Mouse (Mus musculus) MEL-GATA-1-ER (cell line): Measurements from ENCODE around the gene Cbll1.

Experiments used
- DNase-seq: peaks from one replicate; pipeline ENCODE4 v3.0.0-alpha.2; 2012; ENCODE audit warnings: low read depth; ENCODE audit errors: extremely low read depth

Cbll1 gene

GRCm38 (mm10) chr12:31499314-31500131, at the start of gene Cbll1:
Gene Cbll1, minus strand, starts transcription at chr12:31499616.
- peak; percentile 86 for DNase-seq

GRCm38 (mm10) chr12:31546061-31546460, 46.6 kb upstream of the Cbll1 start:
- DNase-seq, result peak; percentile 8

GRCm38 (mm10) chr12:31545219-31545618, 45.8 kb upstream of the Cbll1 start:
- DNase-seq, result no peak

GRCm38 (mm10) chr12:31541541-31541940, 42.1 kb upstream of the Cbll1 start:
- no peak for DNase-seq

GRCm38 (mm10) chr12:31539783-31540182, 40.4 kb upstream of the Cbll1 start:
- DNase-seq, result no peak

- no peak for DNase-seq
These were observed 38.3 kb upstream of the Cbll1 start for GRCm38 (mm10) chr12:31537515-31538230.

- DNase-seq, result no peak
These were observed 34.8 kb upstream of the Cbll1 start for GRCm38 (mm10) chr12:31534060-31534843.

- no peak for DNase-seq
These were observed 33.9 kb upstream of the Cbll1 start for GRCm38 (mm10) chr12:31533218-31533908.

- DNase-seq, result no peak
These were observed 32.6 kb upstream of the Cbll1 start for GRCm38 (mm10) chr12:31532054-31532453.

GRCm38 (mm10) chr12:31527407-31527806, 28.0 kb upstream of the Cbll1 start:
- DNase-seq, result no peak

- DNase-seq, result no peak
These were observed 22.0 kb upstream of the Cbll1 start for GRCm38 (mm10) chr12:31521371-31521770.

GRCm38 (mm10) chr12:31520119-31520518, 20.7 kb upstream of the Cbll1 start:
- DNase-seq, result no peak

GRCm38 (mm10) chr12:31513724-31514503, 14.5 kb upstream of the Cbll1 start:
- DNase-seq, result no peak

- DNase-seq, result no peak
These were observed 13.4 kb upstream of the Cbll1 start for GRCm38 (mm10) chr12:31512634-31513411.

GRCm38 (mm10) chr12:31511218-31511617, 11.8 kb upstream of the Cbll1 start:
- no peak for DNase-seq

- no peak for DNase-seq
These were observed 9.1 kb upstream of the Cbll1 start for GRCm38 (mm10) chr12:31508496-31508895.

GRCm38 (mm10) chr12:31507718-31508364, 8.4 kb upstream of the Cbll1 start:
- DNase-seq, result peak; percentile 17

- no peak for DNase-seq
These were observed 3.8 kb upstream of the Cbll1 start for GRCm38 (mm10) chr12:31503211-31503610.

GRCm38 (mm10) chr12:31501266-31501665, 1.9 kb upstream of the Cbll1 start:
- peak; percentile 12 for DNase-seq
